Mouse (Mus musculus): ENCODE measurements at regions not wholly inside any gene's neighbourhood (a gene's known extent, or its start where the extent isn't known, plus 50 kb on each side); places are given as distances from the start of the nearest gene placed in this dataset.
A peak's percentile ranks its signal among the peaks of the same experiment; 100 is the strongest.

DNA sequence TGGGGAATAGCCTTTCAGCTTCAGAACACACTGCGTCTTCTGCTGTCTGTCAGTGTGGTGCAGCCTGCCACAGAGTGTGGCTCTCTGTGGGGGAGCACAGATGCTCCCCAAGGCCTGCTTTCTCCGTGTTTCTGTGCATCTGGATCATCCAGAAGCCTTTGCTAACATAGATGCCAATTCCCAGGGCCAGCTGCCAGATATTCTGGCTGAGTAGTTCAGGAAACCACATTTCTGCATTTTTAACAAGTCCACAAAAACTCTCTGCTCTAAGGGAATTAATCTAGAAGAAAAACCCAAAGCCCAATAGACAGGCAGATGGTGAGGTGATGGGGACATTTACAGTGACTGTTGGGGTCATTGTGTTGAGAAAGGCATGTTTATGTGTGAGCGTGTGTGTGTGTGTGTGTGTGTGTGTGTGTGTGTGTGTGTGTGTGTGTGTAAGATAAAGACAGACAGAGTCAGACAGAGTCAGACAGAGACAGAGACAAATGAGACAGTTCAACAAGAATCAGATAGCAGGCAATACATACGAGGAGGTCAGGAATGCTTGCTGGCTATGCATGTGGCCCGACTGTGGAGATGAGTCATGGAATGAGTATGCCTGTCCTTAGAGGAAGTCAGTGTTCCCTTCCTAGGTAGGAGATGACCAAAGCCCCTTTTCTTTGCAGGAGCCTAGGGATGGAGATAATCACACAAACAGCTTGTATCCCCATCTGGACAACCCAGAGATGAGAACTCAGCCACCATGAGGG is 176.3 kb upstream of the Spaca1 start:
- DNase-seq (ENCODE audit: extremely low spot score, low spot score), result no peak

DNA sequence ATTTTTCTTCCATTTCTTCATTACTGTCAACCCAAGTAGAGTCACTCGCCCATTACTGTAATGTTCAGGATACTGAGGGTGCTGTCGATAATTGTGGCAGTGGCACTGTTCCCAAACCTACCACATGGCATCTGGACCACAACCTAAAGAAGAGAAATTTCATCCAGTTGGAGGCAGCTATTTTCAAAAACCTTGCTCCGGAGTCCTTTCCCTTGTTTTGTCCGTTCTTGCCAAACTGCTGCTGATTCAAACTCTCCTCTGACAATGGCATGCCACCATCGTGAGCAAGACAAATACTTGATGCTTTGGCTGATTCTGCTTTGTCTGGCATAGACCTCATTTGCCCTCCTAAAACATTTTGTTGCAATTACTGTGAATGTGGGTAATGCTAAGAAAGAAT is 176.9 kb upstream of the Spaca1 start:
- DNase-seq (ENCODE audit: extremely low spot score, low spot score), result no peak

DNA sequence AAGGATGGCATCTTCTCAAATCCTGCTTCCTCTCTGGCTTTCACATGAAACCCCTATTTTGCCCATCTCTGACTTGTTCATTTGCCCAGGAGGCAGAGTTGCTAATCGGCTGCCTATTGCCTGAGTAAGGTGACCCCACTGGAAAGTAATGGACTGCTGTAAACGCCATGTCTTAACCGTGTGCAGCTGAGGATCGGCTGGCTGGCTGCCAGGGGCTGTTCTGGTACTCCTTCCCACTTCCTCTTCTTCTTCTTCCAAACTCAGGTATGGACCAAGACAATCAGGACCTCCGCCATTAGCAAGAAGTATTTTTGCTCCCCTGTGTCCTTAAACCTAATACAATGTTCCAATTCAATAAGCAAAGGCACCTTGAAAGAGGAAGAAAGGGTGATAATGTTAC is 177.6 kb upstream of the Spaca1 start:
- no peak for DNase-seq (ENCODE audit: extremely low spot score, low spot score)

DNA sequence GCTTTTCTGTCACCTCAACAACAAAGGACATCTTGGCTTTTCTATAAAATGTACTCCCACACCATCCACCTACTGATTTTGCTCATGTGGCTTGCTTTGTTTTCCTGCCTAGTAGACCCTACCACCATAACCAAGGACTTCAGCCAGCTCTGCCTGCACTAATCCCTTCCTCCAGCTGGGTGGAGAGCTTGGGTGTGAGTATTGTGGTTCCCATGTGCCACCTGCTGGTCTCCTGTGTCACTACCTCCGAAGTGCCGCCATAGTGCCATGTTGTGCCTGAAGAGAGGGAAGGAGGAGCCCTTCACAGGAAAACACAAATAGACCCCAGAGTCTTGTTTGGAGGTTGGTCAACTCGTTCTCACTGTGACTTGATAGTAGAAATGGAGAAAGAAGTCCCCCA is 181.3 kb upstream of the Spaca1 start:
- DNase-seq (ENCODE audit: extremely low spot score, low spot score), result peak; percentile 71

DNA sequence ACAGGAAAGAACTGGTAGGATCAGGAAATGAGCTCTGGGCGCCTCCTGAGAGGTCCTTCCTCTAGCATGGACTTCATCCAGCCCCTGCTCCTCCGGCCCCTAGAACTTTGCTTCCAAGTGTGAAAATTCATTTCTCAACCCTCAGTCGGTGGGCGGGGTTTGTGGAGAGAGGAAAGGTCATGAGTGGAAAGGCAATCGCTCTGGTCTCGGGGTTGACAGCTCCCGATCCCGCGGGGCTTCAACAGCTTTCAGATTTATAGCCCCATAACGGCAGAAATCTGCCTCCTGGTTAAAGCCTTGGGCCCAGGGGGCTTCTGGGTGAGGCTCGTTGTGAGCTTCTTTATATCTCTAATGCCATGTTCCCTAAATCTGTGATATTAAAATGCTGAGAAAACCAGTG is 184.2 kb upstream of the Spaca1 start:
- DNase-seq (ENCODE audit: extremely low spot score, low spot score), result no peak

DNA sequence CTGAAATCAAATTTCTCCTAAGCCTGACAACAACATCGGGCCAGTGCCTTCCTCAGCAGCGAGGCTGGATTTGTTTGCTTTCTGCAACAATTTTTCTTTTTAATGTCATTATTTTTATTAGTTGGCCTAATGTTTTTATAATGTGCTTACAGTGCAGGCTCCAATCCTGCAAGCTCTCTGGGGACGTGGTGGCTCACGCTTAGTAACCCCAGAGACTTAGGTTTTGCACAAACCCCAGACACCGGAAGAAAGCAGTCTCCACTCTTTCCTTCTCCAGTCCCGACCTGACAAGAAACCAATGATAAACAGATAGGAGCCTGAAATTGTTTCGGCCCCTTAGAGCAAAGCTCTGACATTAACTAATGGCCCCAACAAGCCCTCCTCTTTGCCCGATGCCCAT is 184.7 kb upstream of the Spaca1 start:
- DNase-seq (ENCODE audit: extremely low spot score, low spot score), result no peak

DNA sequence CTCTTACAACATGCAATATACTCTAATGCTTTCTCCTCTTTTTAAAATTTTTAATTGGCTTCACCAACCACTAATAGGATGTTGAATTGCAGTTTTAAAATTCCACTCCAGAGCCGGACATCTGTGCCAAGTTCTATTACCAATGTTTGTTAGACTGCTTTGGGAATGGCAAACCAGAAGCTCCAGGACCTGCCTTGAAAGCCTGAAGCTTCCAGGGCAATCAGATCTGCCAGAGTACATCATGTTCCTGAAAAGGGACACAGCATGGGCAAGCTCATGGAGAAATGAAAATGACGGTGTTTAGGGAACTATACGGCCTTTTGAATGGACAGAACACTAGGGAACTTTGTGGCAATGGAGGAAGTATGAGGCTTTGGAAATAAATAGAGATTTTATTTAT is 187.8 kb upstream of the Spaca1 start:
- DNase-seq (ENCODE audit: extremely low spot score, low spot score), result no peak

DNA sequence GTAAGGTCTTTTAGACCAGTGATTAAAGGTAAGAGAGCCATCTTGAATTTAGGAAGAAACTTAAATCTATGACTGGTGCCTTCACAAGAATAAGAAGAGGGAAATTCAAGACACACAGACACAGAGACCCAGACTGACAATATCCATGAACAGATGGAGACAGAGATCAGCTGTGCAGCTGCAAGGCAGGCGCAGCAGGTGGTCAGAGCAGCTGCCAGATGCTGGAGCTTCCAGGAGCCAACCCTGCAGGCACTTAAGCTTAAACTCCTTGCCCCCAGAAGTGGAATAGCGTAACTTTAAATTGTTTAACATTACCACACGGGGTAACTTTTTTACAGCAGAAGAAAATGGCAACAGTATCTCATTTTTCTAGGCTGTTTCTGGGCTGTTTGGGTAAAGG is 189.6 kb upstream of the Spaca1 start:
- no peak for DNase-seq (ENCODE audit: extremely low spot score, low spot score)

DNA sequence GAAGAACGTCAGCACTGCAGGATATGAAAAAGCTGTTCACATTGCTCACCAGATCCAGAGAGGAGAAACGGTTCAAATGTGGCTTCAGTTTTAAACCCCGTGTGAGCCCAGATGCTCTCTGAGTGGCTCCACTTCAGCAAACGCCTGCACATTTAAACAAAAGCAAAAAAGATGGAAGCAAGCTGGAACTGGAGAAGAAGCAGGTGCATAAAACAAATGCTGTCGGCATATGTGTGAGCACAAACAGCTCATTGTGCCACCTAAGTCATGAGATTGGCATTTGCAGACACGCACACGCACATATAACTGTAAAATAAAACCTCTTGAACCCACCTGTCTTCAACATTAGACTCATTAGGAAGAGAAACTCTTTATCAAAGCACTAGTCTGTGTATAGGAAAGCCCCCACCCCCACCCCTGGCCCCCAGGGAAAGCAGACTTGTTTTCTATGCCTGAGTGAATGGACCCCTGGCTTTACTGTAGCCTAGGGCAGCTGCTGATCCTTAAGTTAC is 191.1 kb upstream of the Spaca1 start:
- no peak for DNase-seq (ENCODE audit: extremely low spot score, low spot score)

DNA sequence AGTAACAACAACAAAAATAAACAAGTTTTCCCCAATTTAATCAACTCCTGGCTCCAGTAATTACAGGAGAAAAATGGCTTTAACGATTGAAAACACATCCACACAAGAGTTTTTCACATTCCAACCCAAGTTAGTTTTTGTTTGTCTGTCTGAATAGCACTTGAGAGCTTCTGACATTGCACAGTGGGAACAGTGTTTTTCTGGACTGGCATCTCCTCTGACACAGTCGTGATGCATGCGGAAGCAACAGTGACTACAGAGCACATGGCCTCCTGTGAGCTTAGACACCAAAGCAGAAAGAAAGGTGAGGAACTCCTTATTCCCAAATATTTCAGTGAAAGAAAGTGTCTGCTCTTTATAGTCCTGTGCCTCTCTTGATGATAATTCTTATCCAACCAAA is 191.7 kb upstream of the Spaca1 start:
- DNase-seq (ENCODE audit: extremely low spot score, low spot score), result no peak

DNA sequence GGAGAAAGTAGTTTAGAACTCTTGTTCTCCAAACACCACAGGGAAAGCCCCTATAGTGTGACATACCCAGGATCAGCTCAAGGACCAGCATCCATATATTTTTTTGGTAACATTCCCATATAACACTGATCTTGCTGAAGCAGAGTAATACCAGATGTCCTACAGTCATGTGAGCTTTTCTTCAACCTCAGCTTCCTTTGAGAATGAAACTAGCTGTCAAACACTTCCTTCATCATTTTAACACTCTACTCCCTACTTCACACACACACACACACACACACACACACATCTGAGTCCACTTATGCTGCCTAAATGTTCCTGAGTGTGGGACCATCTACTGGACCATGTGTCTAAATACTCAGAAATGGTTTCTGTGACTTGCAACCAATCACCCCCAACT is 209.5 kb upstream of the Spaca1 start:
- no peak for DNase-seq (ENCODE audit: extremely low spot score, low spot score)

DNA sequence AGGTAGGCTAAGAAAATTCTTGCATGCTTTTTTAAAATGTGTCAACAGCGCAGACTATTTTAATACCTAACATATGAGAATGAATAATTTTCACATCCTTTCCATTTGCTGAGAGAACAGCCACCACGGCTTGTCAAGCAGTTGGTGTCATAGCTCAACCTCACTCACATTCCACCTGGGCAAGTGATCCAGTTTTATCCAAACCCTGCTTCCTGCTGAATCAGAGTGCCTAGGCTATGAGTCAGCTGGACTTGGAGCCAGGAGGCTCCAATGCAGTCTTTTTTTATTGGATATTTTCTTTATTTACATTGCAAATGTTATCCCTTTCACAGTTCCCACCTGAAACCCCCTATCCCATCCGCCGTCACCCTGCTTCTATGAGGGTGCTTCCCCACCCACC is 210.5 kb upstream of the Spaca1 start:
- no peak for DNase-seq (ENCODE audit: extremely low spot score, low spot score)

DNA sequence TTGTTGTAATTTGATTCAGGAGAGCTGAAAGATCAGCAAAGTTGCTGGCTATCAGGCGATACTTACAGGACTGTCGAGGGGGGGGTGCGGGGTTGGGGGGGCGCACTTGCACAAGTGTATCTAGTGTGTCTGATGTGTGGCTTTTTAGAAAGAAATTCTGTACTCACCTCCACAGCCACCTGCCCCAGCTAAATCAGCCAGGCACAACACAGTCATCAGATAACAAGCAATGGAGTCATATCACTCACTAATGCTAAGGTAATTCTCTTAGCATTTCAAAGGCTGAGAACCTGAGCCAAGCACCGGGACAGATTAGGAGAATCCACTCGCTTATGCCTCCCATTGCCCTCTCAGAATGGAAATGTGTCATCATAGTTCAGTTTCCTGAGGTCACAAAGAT is 211.8 kb upstream of the Spaca1 start:
- DNase-seq (ENCODE audit: extremely low spot score, low spot score), result no peak

DNA sequence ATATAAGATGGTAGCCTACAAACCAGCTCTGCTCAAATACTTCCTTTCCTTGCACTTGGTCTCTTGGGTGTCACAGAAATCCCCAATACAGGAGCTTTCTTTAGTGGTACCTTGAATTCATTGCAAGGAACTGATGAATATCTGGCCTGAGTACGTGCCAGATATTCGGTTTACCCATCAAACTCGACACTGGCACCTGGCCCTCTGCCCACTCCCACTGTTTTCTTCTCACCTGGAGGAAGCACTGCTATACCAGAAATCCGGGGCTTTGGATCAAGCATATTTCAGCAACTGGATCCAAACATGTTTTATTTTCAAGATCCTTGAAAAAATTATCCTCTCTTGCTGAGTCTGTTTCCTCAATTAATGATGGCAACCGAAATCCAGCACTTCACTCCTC is 214.4 kb upstream of the Spaca1 start:
- no peak for DNase-seq (ENCODE audit: extremely low spot score, low spot score)

DNA sequence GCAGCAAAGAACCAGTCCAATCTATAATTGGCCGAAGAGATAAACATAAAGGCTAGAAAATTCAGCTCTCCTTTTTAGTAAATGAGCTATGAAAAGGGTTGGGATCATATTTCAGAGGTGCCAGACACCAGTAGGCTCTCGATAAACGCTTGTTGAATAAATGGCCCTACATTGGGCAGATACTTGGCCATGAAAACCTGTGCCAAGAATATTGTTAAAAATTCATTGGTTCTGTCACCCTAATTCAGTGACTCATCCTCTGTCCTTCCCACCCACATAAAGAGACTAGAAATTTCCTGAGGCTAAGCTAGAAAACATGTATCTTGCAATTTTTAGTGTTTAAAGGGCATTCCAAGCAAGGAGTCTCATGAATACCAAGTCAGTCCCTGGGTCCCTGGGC is 224.3 kb upstream of the Spaca1 start:
- DNase-seq (ENCODE audit: extremely low spot score, low spot score), result no peak

DNA sequence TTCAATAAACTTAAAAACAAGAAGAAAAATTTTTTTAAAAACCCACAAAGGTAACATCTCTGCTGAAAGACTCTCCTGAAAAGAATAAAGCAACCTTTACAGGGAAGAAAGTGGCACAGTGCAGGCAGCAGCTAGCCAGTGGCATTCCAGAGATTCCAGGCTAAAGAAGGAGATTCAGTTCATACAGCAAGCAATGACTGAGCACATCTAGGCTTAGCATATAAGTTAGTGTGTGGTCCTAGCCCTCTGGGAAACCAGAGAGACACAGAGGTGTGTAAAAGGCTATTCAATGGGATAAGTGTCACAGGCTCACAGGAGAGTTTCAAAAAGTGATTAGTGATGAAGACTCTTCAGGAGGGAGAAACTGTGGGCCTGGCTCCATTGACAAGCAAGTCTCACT is 225.4 kb upstream of the Spaca1 start:
- DNase-seq (ENCODE audit: extremely low spot score, low spot score), result no peak

DNA sequence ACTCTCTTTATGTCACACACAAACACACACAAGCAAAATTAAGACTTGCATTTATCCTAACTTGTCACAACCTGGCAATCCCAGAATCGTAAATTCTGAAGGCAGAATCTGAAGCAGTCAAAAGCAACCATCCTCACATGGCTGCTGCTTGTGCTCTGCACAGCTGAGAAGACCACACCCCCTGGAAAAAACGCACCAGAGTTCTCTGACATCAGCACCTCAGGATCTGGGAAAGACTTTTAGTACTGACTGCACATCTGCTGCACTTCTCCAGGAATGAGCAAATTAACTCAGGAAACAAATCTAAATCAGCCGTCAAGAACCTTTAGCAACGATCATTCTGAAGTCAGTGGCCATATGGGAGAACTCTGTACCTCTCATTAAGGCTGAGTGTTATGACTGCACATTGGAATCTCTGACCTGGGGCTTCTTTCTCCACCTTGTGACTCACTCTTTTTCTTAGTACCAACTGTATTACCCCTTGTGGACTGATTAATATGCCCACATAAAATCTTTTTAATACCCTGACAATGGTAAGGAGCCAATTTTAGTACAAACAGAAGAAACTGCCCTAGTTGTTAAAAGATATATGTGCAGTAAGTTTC is 248.1 kb upstream of the Akirin2 start:
- DNase-seq (ENCODE audit: extremely low spot score, low spot score), result no peak

DNA sequence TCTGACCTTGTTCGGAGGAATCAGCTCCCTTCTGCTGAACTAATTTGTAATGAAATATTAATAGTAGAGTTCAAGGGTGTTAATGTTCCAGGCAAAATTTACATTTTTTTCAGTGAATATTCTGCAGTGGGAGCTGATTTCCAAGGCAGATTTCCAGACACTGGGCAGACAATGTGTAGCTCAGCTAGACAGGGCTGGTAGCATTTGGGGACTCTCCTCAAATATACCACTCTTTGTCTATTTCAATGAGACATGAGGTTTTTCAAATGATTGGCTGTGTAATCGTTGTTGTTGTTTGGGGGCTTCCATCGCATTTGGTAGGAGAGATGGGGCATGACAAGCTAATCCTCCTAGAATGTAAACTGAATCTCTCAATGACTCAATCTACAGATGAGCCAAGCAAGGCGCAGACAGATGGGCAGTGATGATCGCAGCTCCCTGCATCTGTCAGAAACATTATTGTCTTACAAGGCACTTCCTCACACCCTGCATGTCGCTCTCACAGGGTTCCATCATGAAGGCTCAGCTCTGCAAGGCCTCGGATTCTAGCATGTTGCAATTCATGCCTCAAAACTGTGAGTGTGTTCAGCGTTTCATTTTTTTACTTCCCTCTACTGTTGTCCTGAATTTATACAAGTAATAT is 241.7 kb upstream of the Akirin2 start:
- DNase-seq (ENCODE audit: extremely low spot score, low spot score), result no peak

DNA sequence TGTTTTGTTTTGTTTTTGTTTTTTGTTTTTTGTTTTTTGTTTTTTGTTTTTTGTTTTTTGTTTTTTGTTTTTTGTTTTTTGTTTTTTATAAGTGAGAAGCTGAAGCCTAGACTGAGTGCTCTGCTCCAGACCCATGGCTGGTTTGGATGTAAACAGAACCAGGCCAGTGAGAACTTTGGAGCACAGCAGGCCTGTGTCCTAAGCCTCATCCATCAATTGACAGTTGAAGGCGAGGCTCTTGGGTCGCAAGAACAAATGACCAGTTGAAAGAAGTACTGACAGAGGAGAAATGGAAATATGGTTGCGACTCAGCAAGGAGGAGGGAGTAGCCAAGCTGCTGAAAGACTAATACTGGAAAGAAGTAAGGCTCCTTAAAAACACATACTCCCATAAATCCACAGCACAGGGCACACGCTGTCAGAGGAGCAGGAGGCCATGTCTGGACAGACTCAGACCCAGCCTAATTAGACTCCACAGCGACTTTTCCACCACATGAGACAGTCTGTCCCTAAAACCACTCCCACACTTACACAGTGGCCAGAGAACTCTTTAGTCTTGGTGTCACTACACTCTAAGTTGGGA is 240.6 kb upstream of the Akirin2 start:
- peak; percentile 33 for DNase-seq (ENCODE audit: extremely low spot score, low spot score)

DNA sequence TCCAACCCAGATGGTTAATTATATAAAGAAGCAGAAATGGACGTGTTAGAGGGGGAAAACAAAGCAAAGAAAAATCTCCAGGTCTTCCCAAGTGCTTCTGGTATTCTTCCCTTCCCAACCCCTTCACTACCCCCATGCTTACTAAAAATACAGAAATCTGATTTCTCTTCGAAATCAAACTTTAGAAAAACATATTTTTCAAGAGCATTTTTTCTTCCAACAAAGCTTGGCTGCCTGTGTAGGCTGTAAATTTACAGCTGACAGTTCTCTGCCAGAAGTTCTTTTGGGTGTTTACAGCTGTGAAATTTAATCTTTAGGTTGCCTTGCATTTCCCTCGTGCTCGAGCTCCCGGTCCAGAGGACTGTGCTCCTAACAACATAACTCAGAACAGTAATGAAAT is 234.9 kb upstream of the Akirin2 start:
- no peak for DNase-seq (ENCODE audit: extremely low spot score, low spot score)

DNA sequence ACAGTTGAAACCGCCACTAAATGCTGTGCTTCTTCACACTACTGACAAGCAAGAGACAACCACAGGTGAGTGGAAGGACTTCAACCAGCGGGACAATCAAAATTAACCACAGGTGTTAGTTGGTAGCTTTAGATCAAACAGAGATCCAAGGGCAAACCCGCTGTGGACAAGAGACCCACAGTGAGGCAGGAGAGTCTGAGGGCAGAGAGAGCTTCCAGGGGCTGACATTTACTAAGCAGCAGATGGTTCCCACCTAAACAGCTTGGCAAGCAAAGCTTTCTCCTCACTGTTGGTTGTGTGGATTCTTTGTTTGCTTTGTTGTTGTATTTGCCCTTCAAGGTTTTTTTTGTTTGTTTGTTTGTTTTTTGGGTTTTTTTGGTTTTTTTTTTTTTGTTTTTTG is 227.9 kb upstream of the Akirin2 start:
- no peak for DNase-seq (ENCODE audit: extremely low spot score, low spot score)

DNA sequence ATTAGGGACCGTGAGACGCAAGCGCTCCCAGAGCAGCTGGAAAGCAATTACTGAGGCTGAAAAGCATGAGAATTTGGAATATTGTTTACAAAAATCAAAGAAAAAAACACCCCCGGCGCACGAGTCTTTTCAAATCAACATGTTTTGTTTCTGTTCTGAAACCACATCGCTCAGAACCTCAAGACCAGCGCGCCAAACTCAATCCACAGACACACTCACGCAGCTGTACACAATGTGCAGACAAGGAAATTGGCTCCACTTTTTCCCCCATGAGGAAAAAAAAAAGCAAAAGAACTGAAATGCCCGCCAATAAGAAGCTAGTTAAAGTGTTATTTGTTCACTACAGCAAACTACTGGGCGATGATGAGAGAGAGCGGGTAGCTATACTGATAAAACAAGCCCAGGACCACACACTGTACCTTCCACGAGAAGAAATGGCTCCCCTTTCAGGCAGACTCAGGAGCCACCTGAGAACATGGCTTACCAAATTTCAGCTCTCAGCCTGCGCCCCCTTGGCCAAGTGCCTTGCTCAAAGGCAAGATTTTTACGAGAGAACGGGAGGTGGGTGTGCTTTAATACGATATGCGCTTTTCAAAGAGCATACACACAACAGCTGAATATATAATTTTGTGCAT is 222.5 kb upstream of the Akirin2 start:
- no peak for DNase-seq (ENCODE audit: extremely low spot score, low spot score)

Data from neural tube, embryonic 10.5 days (tissue).